Mouse (Mus musculus): ENCODE data around the gene Prr13.

GRCm38 (mm10) chr15:102433173-102433572 is 25.7 kb upstream of the Prr13 start:
- no peak for TF ChIP-seq POLR2A (IDR thresholded peaks at IDR 0.05; ENCODE audit: control insufficient read depth, low read depth, low read length)
- no peak for TF ChIP-seq CTCF (IDR thresholded peaks at IDR 0.05; ENCODE audit: control insufficient read depth, insufficient read depth, insufficient replicate concordance, low read depth, low read length)

Data from testis, adult 2 months (tissue).